28 mouse cellular contexts compared by ENCODE assay signal in the genomic region with DNA sequence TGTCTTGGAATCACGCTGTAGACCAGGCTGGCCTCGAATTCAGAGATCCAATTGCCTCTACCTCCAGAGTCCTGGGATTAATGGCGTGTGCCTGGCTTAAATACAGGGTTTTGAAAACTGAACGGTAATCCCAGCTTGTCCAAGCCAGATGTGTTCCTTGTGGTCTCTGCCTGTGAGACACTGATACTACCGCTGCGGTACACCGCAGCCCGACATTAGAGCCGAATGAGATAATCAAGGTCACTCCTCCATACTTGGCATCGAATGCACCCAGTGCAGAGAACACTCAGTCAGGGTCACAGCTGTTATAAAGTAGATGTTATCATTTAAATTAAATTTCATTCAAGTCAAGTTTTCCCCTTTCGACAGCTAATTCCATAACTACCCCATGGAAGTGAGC. TPM values are rescaled to one million over a fixed set of nuclear protein-coding genes. Genes with fewer than 3 reads are reported as not detected.
DNase-seq lines count a peak whose midpoint lies in the region; ATAC-seq lines count a peak whose summit lies in the region.
"Had no signal": no experiment of that assay in that cellular context is flagged by ENCODE, and none has a peak within 500 bp of the region (broad histone marks: within the 10 kb centered on the region; RNA-seq: fewer than 3 reads in every experiment).

No protein-coding gene starts in this region.

- H3K36me3 ChIP-seq in hindbrain, embryonic 12.5 days, result peaks cover 9% of the 10 kb centered on the region
- 0 out of 2 replicates have a peak, but pooled peaks cover 1% of the 10 kb centered on the region for H3K36me3 ChIP-seq in hindbrain, embryonic 11.5 days (ENCODE audit: control insufficient read depth, insufficient read depth, low read length)
- H3K36me3 ChIP-seq in midbrain, embryonic 10.5 days, result peaks cover 9% of the 10 kb centered on the region
- peaks cover 3% of the 10 kb centered on the region; the same call in 1 of the 2 replicates for H3K36me3 ChIP-seq in midbrain, embryonic 11.5 days (ENCODE audit: control insufficient read depth, insufficient read depth, low read length)

- no peak overlapping the region for H3K4me3 ChIP-seq in hindbrain, embryonic 12.5 days
- no peak overlapping the region for H3K4me3 ChIP-seq in hindbrain, embryonic 11.5 days (ENCODE audit: low read depth, low read length)
- peak overlapping the region; percentile 77; the same call in 1 of the 2 replicates for H3K4me3 ChIP-seq in midbrain, embryonic 10.5 days
- no peak overlapping the region for H3K4me3 ChIP-seq in midbrain, embryonic 11.5 days (ENCODE audit: low read depth, low read length)

- ATAC-seq in hindbrain, embryonic 12.5 days (ENCODE audit: low FRiP score), result no peak
- ATAC-seq in hindbrain, embryonic 11.5 days (ENCODE audit: low FRiP score), result no peak
- no peak for ATAC-seq in midbrain, embryonic 11.5 days (ENCODE audit: low FRiP score)
- no peak for ATAC-seq in activated CD4-positive, CD25-positive, alpha-beta regulatory T cell, adult 4 months
- ATAC-seq: forebrain, embryonic 16.5 days; Patski had no signal

- H3K27ac ChIP-seq in hindbrain, embryonic 12.5 days, result no peak overlapping the region
- no peak overlapping the region for H3K27ac ChIP-seq in hindbrain, embryonic 11.5 days (ENCODE audit: low read depth, low read length)
- H3K27ac ChIP-seq in midbrain, embryonic 10.5 days (replicated peaks), result no peak overlapping the region
- H3K27ac ChIP-seq in midbrain, embryonic 11.5 days (ENCODE audit: low read depth, low read length), result no peak overlapping the region
- H3K27ac ChIP-seq: neural tube, embryonic 12.5 days had no signal

- 94% methylated on average over 11 of the region's 11 CpGs for WGBS in hindbrain, embryonic 12.5 days
- 93% methylated on average over 11 of the region's 11 CpGs for WGBS in hindbrain, embryonic 11.5 days
- WGBS in midbrain, embryonic 10.5 days, result 90% methylated on average over 11 of the region's 11 CpGs
- 92% methylated on average over 11 of the region's 11 CpGs for WGBS in midbrain, embryonic 11.5 days

- no peaks in the 10 kb centered on the region for H3K9me3 ChIP-seq in hindbrain, embryonic 12.5 days (replicated peaks)
- H3K9me3 ChIP-seq in hindbrain, embryonic 11.5 days (ENCODE audit: control insufficient read depth, low read length), result no peaks in the 10 kb centered on the region
- no peaks in the 10 kb centered on the region for H3K9me3 ChIP-seq in midbrain, embryonic 10.5 days (replicated peaks)
- H3K9me3 ChIP-seq in midbrain, embryonic 11.5 days (ENCODE audit: control insufficient read depth, low read length), result no peaks in the 10 kb centered on the region
- H3K9me3 ChIP-seq: forebrain, embryonic 10.5 days; heart, embryonic 10.5 days; liver, embryonic 13.5 days; neural tube, embryonic 12.5 days had no signal

- peaks cover 28% of the 10 kb centered on the region for H3K4me1 ChIP-seq in hindbrain, embryonic 12.5 days
- H3K4me1 ChIP-seq in hindbrain, embryonic 11.5 days (replicated peaks; ENCODE audit: control insufficient read depth, insufficient read depth, low read length), result peaks cover 4% of the 10 kb centered on the region; the same call in 1 of the 2 replicates
- H3K4me1 ChIP-seq in midbrain, embryonic 10.5 days, result peaks cover 38% of the 10 kb centered on the region
- H3K4me1 ChIP-seq in midbrain, embryonic 11.5 days (ENCODE audit: control insufficient read depth, insufficient read depth, low read length), result peaks cover 18% of the 10 kb centered on the region

- peaks cover 14% of the 10 kb centered on the region for H3K27me3 ChIP-seq in hindbrain, embryonic 12.5 days
- peaks cover 8% of the 10 kb centered on the region for H3K27me3 ChIP-seq in hindbrain, embryonic 11.5 days (ENCODE audit: control insufficient read depth, insufficient read depth, low read length)
- H3K27me3 ChIP-seq in midbrain, embryonic 10.5 days (ENCODE audit: low read depth, poor library complexity, severe bottlenecking), result peaks cover 21% of the 10 kb centered on the region
- peaks cover 8% of the 10 kb centered on the region for H3K27me3 ChIP-seq in midbrain, embryonic 11.5 days (ENCODE audit: control insufficient read depth, insufficient read depth, low read length)
- H3K27me3 ChIP-seq: Patski had no signal

- H3K9ac ChIP-seq in hindbrain, embryonic 12.5 days, result 0 out of 2 replicates have a peak overlapping the region, but pooled peaks have one; percentile 14
- H3K9ac ChIP-seq in hindbrain, embryonic 11.5 days (ENCODE audit: low read depth, low read length), result no peak overlapping the region
- H3K9ac ChIP-seq in midbrain, embryonic 11.5 days (ENCODE audit: low read length), result no peak overlapping the region
- H3K9ac ChIP-seq: neural tube, embryonic 12.5 days had no signal

- DNase-seq in adrenal gland, adult (ENCODE audit: inconsistent age in 2 of 2, low spot score in 1 of 2), result peak; percentile 67
- no peak for DNase-seq in adrenal gland, postnatal 25 days
- no peak for DNase-seq in hindbrain, embryonic 11.5 days (ENCODE audit: low spot score)
- DNase-seq in midbrain, embryonic 10.5 days (ENCODE audit: low spot score), result no peak
- DNase-seq in midbrain, embryonic 11.5 days (ENCODE audit: low spot score, missing footprints), result no peak
- DNase-seq in frontal cortex, postnatal 14 days (ENCODE audit: low spot score in 2 of 2), result no peak
- DNase-seq: adrenal gland, postnatal 10 days; cerebellum, adult 8-10 months; heart, postnatal 10 days; kidney, adult 2 months; left cerebral cortex, postnatal 4 days; lung, postnatal 10 days; midbrain, embryonic 14.5 days; right cerebral cortex, postnatal 25 days; spleen, adult 18-20 months had no signal

- H3K4me2 ChIP-seq in hindbrain, embryonic 12.5 days (replicated peaks), result 0 out of 2 replicates have a peak overlapping the region, but pooled peaks have one; percentile 91
- H3K4me2 ChIP-seq in hindbrain, embryonic 11.5 days (replicated peaks; ENCODE audit: low read depth, low read length), result no peak overlapping the region
- H3K4me2 ChIP-seq in midbrain, embryonic 11.5 days, result no peak overlapping the region

RNA-seq across cellular contexts. Expression of a gene that starts 1.6 kb away (rescaled TPM):
- total RNA-seq in adrenal gland, postnatal 25 days (2021), result 24.5 and 29.5 TPM in 2 replicates
- 29.0 and 34.1 TPM in 2 replicates for polyA plus RNA-seq in hindbrain, embryonic 12.5 days (2016; fragmentation: Nextera tagmentation; extraction: Ambion mirVana)
- polyA plus RNA-seq in hindbrain, embryonic 11.5 days (2014; fragmentation: Nextera tagmentation; extraction: Ambion mirVana), result 12.8 and 14.2 TPM in 2 replicates
- 8.4 and 12.5 TPM in 2 replicates for polyA plus RNA-seq in midbrain, embryonic 10.5 days (2016; fragmentation: Nextera tagmentation; extraction: Ambion mirVana)
- polyA plus RNA-seq in midbrain, embryonic 11.5 days (2014; fragmentation: Nextera tagmentation; extraction: Ambion mirVana), result 13.4 and 14.0 TPM in 2 replicates
- 1 to 10 TPM; 1.5 to 1.8 TPM for polyA plus RNA-seq in activated CD4-positive, CD25-positive, alpha-beta regulatory T cell, adult 4 months (2017; shearing (Covaris generic))

RNA-seq across cellular contexts. Expression of a gene that starts 16.6 kb away (rescaled TPM):
- total RNA-seq in adrenal gland, postnatal 25 days (2021), result not detected in 2 replicates
- 1.9 TPM in 2 replicates for polyA plus RNA-seq in hindbrain, embryonic 12.5 days (2016; fragmentation: Nextera tagmentation; extraction: Ambion mirVana)
- polyA plus RNA-seq in hindbrain, embryonic 11.5 days (2014; fragmentation: Nextera tagmentation; extraction: Ambion mirVana), result 0.59 and 0.90 TPM in 2 replicates
- 0.64 and 0.99 TPM in 2 replicates for polyA plus RNA-seq in midbrain, embryonic 10.5 days (2016; fragmentation: Nextera tagmentation; extraction: Ambion mirVana)
- 0.55 and 0.59 TPM in 2 replicates for polyA plus RNA-seq in midbrain, embryonic 11.5 days (2014; fragmentation: Nextera tagmentation; extraction: Ambion mirVana)
- under 1 TPM in 1 of 2 experiments, not detected in 1; 0.17 TPM for polyA plus RNA-seq in activated CD4-positive, CD25-positive, alpha-beta regulatory T cell, adult 4 months (2017; shearing (Covaris generic))
- total RNA-seq: adrenal gland, postnatal 10 days; heart, postnatal 10 days; layer of hippocampus, postnatal 10 days; left cerebral cortex, adult 8-10 months; left cerebral cortex, postnatal 4 days had no signal
- polyA plus RNA-seq: brain, embryonic 14.5 days; kidney, adult 2 months; liver, embryonic 13.5 days had no signal

RNA-seq across cellular contexts. Expression of a gene that starts 17.1 kb away (rescaled TPM):
- not detected in 2 replicates for total RNA-seq in adrenal gland, postnatal 25 days (2021)
- polyA plus RNA-seq in hindbrain, embryonic 12.5 days (2016; fragmentation: Nextera tagmentation; extraction: Ambion mirVana), result not detected in 2 replicates
- 0.28 TPM in 1 of 2 replicates, not detected in the other for polyA plus RNA-seq in hindbrain, embryonic 11.5 days (2014; fragmentation: Nextera tagmentation; extraction: Ambion mirVana)
- polyA plus RNA-seq in midbrain, embryonic 10.5 days (2016; fragmentation: Nextera tagmentation; extraction: Ambion mirVana), result 0.14 TPM in 1 of 2 replicates, not detected in the other
- polyA plus RNA-seq in midbrain, embryonic 11.5 days (2014; fragmentation: Nextera tagmentation; extraction: Ambion mirVana), result not detected in 2 replicates
- polyA plus RNA-seq in activated CD4-positive, CD25-positive, alpha-beta regulatory T cell, adult 4 months (2017; shearing (Covaris generic)), result not detected
- total RNA-seq: adrenal gland, postnatal 10 days; heart, postnatal 10 days; layer of hippocampus, postnatal 10 days; left cerebral cortex, adult 8-10 months had no signal
- polyA plus RNA-seq: forebrain, embryonic 10.5 days; forebrain, embryonic 16.5 days; hindbrain, embryonic 14.5 days; intestine, embryonic 14.5 days; kidney, adult 2 months; liver, embryonic 13.5 days; midbrain, embryonic 14.5 days; neural tube, embryonic 12.5 days had no signal

RNA-seq across cellular contexts. Expression of a gene that starts 17.2 kb away (rescaled TPM):
- 38.0 and 51.2 TPM in 2 replicates for total RNA-seq in adrenal gland, postnatal 25 days (2021)
- 75.9 and 87.9 TPM in 2 replicates for polyA plus RNA-seq in hindbrain, embryonic 12.5 days (2016; fragmentation: Nextera tagmentation; extraction: Ambion mirVana)
- polyA plus RNA-seq in hindbrain, embryonic 11.5 days (2014; fragmentation: Nextera tagmentation; extraction: Ambion mirVana), result 78.0 and 94.5 TPM in 2 replicates
- polyA plus RNA-seq in midbrain, embryonic 10.5 days (2016; fragmentation: Nextera tagmentation; extraction: Ambion mirVana), result 149 and 160 TPM in 2 replicates
- 91.9 and 101 TPM in 2 replicates for polyA plus RNA-seq in midbrain, embryonic 11.5 days (2014; fragmentation: Nextera tagmentation; extraction: Ambion mirVana)
- 10 to 100 TPM; 19.9 to 30.3 TPM for polyA plus RNA-seq in activated CD4-positive, CD25-positive, alpha-beta regulatory T cell, adult 4 months (2017; shearing (Covaris generic))

RNA-seq across cellular contexts. Expression of a gene that starts 22.1 kb away (rescaled TPM):
- total RNA-seq in adrenal gland, postnatal 25 days (2021), result 6.2 and 7.0 TPM in 2 replicates
- 155 and 160 TPM in 2 replicates for polyA plus RNA-seq in hindbrain, embryonic 12.5 days (2016; fragmentation: Nextera tagmentation; extraction: Ambion mirVana)
- polyA plus RNA-seq in hindbrain, embryonic 11.5 days (2014; fragmentation: Nextera tagmentation; extraction: Ambion mirVana), result 82.4 and 87.7 TPM in 2 replicates
- 116 and 127 TPM in 2 replicates for polyA plus RNA-seq in midbrain, embryonic 10.5 days (2016; fragmentation: Nextera tagmentation; extraction: Ambion mirVana)
- polyA plus RNA-seq in midbrain, embryonic 11.5 days (2014; fragmentation: Nextera tagmentation; extraction: Ambion mirVana), result 83.8 and 83.9 TPM in 2 replicates
- polyA plus RNA-seq in activated CD4-positive, CD25-positive, alpha-beta regulatory T cell, adult 4 months (2017; shearing (Covaris generic)), result not detected

Comparison
In these comparisons a context has a peak if more than half of its experiments do, and no peak if none do; other contexts are left out.
1. DNase-seq: peak in adrenal gland, adult (2 of 2); none in adrenal gland, postnatal 25 days (single experiment), hindbrain, embryonic 11.5 days (single experiment), midbrain, embryonic 10.5 days (single experiment), midbrain, embryonic 11.5 days (single experiment) and frontal cortex, postnatal 14 days (0 of 2).